Mouse (Mus musculus) spleen, adult 2 months (tissue): ENCODE data around the gene Nadk2.

Experiments
- CTCF ChIP-seq: fragments of 200-500 bp; IDR thresholded peaks from 2 replicates; pipeline ENCODE4 v1.5.1; 2011; ENCODE audit warnings: mild to moderate bottlenecking, inconsistent platforms; ENCODE audit not compliant: insufficient read depth, insufficient read length, insufficient replicate concordance; ENCODE audit errors: extremely low read depth
- POLR2A ChIP-seq: fragments of 200-500 bp; IDR thresholded peaks from 2 replicates; pipeline ENCODE4 v1.6.1; 2011; ENCODE audit warnings: low read depth, low read length, inconsistent platforms

- no peak for TF ChIP-seq POLR2A
- TF ChIP-seq CTCF, result no peak
Observed at GRCm38 (mm10) chr15:9118852-9119251, 47.8 kb downstream of the Nadk2 start.
